Mouse (Mus musculus): Measurements from ENCODE around the gene Cebpzos.

Cebpzos gene

DNA sequence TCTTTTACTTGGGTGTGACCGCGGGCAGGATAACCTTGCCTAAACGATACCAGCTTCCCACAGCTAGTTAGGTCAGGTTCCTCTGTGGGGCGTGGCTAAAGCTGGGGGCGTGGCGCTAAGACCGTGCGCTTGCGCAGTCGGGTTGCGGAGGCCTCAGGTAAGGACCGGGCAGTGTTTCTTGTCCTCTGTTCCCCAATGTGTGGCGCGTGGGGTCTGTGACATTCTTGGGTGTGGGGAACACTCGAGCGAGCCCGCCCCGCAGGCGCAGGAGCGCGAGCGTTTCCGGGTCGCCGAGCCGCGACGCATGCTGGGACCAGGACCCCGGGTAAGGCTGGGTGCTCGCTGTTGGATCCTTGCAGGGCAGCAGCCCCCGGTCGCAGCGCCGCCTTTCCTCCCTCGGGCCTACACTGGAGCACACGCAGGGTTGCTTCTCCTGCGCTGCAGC is at the start of gene Cebpzos:
Gene Cebpzos (plus strand): TSS at position 132 of the 445 bp plus-strand sequence.
- DNase-seq (ENCODE audit: extremely low read depth, insufficient read length, low spot score), result peak; percentile 89

DNA sequence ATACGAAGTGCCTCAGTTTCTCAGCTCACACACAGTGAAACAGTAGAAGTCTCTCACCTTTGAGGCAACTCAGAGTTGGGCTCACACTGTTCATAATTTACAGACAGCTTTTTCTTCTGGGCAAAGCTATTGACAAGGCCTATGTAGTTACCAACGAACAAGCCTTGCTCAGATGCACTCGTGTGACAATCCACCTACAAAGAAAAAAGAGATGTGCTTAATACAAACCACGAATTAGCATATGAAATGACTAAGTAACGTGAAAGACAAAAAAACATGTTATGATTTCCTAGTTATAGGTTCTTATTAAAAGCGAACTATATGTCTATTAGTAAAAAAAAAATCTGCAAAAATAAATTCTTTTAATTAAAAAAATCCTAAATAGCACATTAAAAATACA is 42.4 kb upstream of the Cebpzos start:
- no peak for DNase-seq (ENCODE audit: extremely low read depth, insufficient read length, low spot score)

DNA sequence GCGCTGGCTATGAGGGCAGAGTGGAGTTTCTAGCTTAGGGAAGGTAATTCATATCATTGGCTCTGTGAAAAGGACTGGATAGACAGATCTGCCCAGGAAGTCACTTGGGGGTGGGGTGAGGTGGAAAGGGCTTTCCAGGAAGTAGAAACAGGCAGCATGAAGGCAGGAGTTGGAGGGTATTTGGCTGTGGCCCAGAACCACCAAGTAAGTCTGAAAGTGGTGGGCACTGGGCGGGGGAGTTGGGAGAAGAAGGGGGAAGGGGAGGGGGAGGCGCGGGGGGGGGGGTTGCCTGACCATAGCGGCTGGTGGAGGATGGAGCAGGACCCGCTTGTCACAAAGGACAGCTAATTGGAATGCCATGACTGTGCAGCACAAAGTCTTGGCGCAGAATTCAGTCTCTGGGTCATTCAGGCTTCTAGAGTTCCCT is 34.4 kb upstream of the Cebpzos start:
- no peak for DNase-seq (ENCODE audit: extremely low read depth, insufficient read length, low spot score)

GRCm38 (mm10) chr17:78882401-78883112 is 33.7 kb upstream of the Cebpzos start, which contains the start of gene Eif2ak2:
TSS of gene Eif2ak2 (minus strand) at chr17:78882573.
- peak; percentile 92 for DNase-seq (ENCODE audit: extremely low read depth, insufficient read length, low spot score)

- no peak for DNase-seq (ENCODE audit: extremely low read depth, insufficient read length, low spot score)
Observed at GRCm38 (mm10) chr17:78883291-78883690, 33.0 kb upstream of the Cebpzos start.

DNA sequence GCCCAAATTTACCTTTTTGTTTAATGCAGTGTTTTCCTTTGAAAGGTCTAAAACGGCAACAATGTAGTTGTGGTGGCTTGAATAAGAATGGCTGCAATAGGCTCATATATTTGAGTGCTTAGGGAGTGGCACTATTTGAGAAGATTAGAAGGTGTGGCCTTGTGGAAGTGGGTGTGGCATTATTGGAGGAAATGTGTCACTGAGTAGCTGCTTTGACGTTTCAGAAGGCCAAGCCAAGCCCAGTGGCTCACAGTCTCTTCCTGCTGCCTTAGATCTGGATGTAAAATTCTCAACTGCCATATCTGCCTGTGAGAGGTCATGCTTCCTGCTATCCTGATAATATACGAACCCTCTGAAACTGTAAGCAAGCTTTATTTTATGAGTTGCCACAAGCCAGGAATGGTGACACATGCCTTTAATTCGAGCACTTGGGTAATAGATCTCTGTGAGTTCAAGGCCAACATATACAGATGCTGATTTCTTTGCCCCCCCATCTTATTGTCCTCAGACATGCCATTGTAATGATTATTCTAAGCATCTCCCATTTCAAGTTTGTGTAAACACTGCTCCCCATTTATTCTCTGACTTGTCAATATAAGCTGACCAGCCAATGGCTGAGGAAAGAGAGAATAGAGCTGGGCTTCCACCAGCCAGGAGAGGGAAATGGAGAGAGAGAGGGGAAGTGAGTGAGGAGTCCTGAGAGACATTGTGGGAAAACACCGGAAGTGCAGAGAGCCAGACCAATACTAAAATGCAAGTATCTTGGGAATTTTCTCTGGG is 30.8 kb upstream of the Cebpzos start:
- no peak for DNase-seq (ENCODE audit: extremely low read depth, insufficient read length, low spot score)

GRCm38 (mm10) chr17:78888554-78888953 is 27.7 kb upstream of the Cebpzos start:
- DNase-seq (ENCODE audit: extremely low read depth, insufficient read length, low spot score), result no peak

DNA sequence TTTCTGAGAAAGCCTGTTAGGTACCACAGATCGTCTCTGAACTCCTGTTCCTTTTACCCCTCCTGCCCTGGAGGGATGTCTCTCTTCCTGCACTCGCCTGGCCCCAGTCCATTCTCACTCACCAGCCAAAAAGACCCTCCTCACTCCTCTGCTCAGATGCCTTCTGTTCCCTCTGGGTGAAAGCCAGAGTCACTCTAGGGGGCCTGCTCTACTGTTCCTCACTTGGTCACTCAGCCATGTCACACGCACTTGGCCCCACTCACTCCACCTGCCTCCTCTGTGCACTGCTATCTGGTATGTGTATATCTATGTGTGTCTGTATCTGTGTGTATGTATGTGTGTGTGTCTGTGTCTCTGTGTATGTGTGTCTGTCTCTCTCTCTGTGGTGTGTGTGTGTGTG is 27.1 kb upstream of the Cebpzos start:
- DNase-seq (ENCODE audit: extremely low read depth, insufficient read length, low spot score), result no peak

DNA sequence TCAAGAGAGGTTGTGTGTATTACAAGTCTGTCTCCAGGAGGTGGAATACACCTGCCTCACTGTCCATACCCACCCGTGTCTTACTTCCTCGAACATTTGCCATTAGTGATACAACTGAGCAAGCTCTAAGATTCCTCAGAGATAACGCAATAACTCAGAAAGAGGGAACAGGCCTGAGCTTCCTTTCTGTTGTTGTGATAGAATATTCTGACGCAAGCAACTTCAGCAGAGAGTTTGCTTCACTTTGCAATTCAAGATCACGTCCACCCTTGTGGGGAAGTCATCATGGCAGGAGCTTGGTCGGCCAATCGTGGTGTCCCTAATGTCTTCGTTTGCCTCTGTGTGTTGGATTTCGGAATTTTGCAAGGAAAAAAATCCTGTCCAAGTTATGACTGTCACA is 25.3 kb upstream of the Cebpzos start:
- no peak for DNase-seq (ENCODE audit: extremely low read depth, insufficient read length, low spot score)

- DNase-seq (ENCODE audit: extremely low read depth, insufficient read length, low spot score), result no peak
Observed at GRCm38 (mm10) chr17:78894991-78895390, 21.3 kb upstream of the Cebpzos start.

DNA sequence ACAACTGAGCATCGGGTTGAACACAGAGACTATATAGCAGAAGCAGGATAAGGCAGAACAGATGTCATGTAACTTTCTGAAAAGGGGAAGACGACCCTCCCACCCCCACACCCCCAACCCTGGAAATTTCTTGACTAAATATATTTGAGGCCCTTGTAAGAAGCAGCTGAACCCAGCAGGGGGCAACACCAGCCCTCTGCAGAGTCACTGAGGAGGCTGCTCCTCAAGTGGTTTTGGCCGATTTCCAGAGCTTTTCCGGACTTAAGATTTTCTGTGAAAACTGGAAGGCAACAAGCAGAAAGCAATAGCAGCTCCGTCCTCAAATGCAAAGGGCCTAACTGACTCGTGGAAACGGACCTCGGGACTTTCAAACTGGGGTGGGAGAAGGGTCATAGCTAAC is 20.9 kb upstream of the Cebpzos start:
- no peak for DNase-seq (ENCODE audit: extremely low read depth, insufficient read length, low spot score)

DNA sequence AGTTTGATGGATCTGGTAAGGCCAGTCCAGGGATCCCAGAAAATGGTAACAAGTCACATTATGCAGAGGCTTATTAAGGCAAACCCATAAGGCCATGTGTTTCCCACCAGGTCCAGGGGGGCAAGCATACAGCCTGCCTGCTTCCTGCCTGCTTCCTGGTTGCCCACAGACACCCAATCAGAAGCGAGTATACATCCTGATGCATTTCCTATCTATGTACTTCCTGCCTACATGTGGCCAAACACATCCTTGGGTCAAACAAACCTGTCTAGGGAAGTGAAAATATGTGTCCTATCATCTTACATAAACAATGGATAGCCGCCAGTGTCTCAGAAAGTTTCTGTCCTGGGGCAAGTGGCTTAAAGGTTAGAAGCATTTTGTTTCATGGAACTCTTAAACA is 13.1 kb upstream of the Cebpzos start:
- DNase-seq (ENCODE audit: extremely low read depth, insufficient read length, low spot score), result no peak

GRCm38 (mm10) chr17:78906892-78907291 is 9.4 kb upstream of the Cebpzos start, which contains the start of gene Sult6b1:
TSS of gene Sult6b1 (minus strand) at chr17:78906992.
- DNase-seq (ENCODE audit: extremely low read depth, insufficient read length, low spot score), result no peak

DNA sequence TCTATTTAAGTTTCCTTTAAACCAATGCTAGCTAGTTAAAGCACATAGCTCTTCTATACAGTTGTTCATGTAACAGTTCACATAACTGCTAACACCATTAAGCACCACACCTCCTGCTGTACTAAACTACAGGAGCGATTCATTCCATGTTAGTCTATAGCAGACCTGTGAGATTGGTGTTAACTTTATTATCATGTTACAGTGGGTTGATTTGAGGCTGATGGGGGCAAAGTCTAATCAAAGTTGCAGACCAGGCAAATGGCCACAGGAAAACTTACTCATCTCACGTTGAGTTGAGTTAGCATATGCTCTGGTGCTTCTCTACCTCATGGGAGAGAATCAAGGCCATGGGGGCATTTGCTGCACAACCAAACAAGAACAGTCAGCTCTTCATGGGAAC is 6.9 kb upstream of the Cebpzos start:
- no peak for DNase-seq (ENCODE audit: extremely low read depth, insufficient read length, low spot score)

- no peak for DNase-seq (ENCODE audit: extremely low read depth, insufficient read length, low spot score)
Observed at GRCm38 (mm10) chr17:78912861-78913281, 3.4 kb upstream of the Cebpzos start.

DNA sequence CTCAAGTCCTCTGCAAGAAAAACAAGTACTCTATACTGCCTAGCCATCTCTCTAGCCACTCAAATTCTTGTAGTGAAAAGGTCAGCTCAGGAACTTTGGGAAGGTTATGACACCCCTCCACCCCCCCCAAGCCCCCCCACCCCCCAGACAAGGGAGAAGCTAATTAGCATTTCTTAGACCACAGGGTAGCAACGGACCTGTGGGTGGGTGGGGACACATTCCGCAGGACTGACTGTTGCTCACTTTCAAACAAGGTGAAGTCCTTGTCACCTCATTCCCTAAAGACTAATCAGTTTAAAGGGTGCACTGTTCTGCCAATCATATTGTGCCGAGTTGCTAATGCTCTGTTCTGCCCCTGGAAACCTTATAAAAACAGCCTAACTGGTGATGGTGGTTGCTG is 2.4 kb upstream of the Cebpzos start:
- DNase-seq (ENCODE audit: extremely low read depth, insufficient read length, low spot score), result no peak

- no peak for DNase-seq (ENCODE audit: extremely low read depth, insufficient read length, low spot score)
Observed at GRCm38 (mm10) chr17:78915772-78916171, 528 bp upstream of the Cebpzos start.

DNA sequence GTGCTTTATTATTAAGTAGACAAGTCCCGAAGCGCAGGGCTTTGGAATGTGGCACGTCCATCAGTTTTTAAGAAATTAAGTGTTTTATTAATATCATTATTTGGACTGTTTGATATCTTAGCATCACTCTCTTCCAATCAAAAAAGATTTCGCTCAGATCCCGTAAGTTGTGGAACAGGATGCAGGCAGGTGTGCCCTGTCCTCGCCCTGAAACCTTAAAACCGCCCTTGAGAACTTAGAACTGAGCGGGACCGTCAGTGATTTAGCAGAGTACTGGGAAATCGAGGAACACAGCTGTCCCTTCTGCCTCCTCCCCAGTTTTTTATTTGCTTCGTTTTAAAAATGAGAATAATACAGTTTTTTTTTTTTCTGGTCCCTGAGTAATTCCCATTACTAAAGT is 599 bp downstream of the Cebpzos start:
- no peak for DNase-seq (ENCODE audit: extremely low read depth, insufficient read length, low spot score)

DNA sequence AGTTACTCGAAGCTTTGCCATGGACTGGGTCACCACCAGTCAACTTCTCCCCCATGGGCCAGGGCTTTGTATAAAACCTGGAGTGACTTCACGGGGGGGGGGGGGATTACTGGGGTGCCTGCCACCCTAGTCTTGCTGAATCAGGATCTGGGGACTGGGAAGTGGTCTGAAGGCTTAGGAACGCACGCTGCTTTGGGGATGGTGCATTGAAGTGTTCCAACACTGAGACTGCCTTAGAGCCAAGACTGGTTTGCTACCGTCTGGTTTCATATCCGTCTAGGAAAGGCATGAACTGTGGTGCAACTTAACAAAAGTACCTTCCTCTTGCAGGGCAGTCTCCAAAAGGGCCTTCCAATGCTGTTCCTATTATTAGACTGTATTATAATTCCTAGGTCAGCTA is 1.4 kb downstream of the Cebpzos start:
- no peak for DNase-seq (ENCODE audit: extremely low read depth, insufficient read length, low spot score)

DNA sequence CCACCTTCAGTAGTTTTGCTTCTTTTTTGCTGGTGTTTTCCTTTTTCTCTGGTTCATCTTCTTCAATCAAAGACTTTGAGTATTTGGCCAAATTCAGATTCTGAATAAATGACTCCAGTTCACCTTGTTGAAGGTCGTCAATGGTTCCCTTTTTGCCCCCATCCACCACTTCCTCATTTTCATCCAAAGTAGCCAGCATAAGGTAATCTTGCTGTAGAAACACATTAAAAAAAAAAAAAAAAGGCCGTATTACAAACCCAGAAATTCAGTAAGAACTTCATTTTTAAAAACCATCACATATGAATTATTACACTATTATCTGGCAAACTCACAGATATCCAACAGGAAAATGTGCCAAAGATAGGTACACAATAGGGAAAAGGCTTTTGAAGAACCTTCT is 19.6 kb downstream of the Cebpzos start:
- no peak for DNase-seq (ENCODE audit: extremely low read depth, insufficient read length, low spot score)

- peak; percentile 97 for DNase-seq (ENCODE audit: extremely low read depth, insufficient read length, low spot score)
Observed at GRCm38 (mm10) chr17:78936466-78937228, 20.3 kb downstream of the Cebpzos start, which contains the start of the genes Cebpz and Ndufaf7. TSS of gene Cebpz (minus strand) at chr17:78937066. TSS of gene Ndufaf7 (plus strand) at chr17:78937136.
